Mouse (Mus musculus): Measurements from ENCODE around the gene Gm7030. TPM values are rescaled to one million over a fixed set of nuclear protein-coding genes. Genes with fewer than 3 reads are reported as not detected.
"Not testable (repeated sequence)": the region's sequence is repeated elsewhere in the genome, so short reads cannot be mapped to it uniquely, and the experiment has no call there.

Gm7030 gene
- polyA plus RNA-seq, 1 experiment, result not detected

GRCm38 (mm10) chr17:36161129-36162051 lies 32.2 kb upstream of the Gm7030 start:
- Histone ChIP-seq H3K27ac (ENCODE audit: insufficient read depth, low read length) (no peak overlapping the region), H3K4me1 (ENCODE audit: control insufficient read depth, insufficient read depth, low read length) (no peaks in the 10 kb centered on the region), H3K4me3 (ENCODE audit: insufficient read depth, low read length) (no peak overlapping the region)
- no peak for TF ChIP-seq CTCF (IDR thresholded peaks at IDR 0.05; ENCODE audit: borderline replicate concordance, insufficient read depth, low read length)
- TF ChIP-seq POLR2A (IDR thresholded peaks at IDR 0.05; ENCODE audit: low read depth, low read length), result no peak

- not testable (repeated sequence) for H3K27ac ChIP-seq (ENCODE audit: insufficient read depth, low read length); H3K4me3 ChIP-seq (ENCODE audit: insufficient read depth, low read length); H3K4me1 ChIP-seq (ENCODE audit: control insufficient read depth, insufficient read depth, low read length)
Measured at GRCm38 (mm10) chr17:36158264-36158663, 29.0 kb upstream of the Gm7030 start.

- H3K4me3 ChIP-seq (ENCODE audit: insufficient read depth, low read length), result peak overlapping the region; percentile 21; the same call in 1 of the 2 replicates
- H3K27ac ChIP-seq (ENCODE audit: insufficient read depth, low read length); H3K4me1 ChIP-seq (ENCODE audit: control insufficient read depth, insufficient read depth, low read length): not testable (repeated sequence)
Measured at GRCm38 (mm10) chr17:36157782-36158181, 28.6 kb upstream of the Gm7030 start.

GRCm38 (mm10) chr17:36154271-36155149 lies 25.3 kb upstream of the Gm7030 start:
- TF ChIP-seq CTCF (IDR thresholded peaks at IDR 0.05; ENCODE audit: borderline replicate concordance, insufficient read depth, low read length), result no peak
- no peak for TF ChIP-seq POLR2A (IDR thresholded peaks at IDR 0.05; ENCODE audit: low read depth, low read length)
- Histone ChIP-seq H3K4me1 (ENCODE audit: control insufficient read depth, insufficient read depth, low read length) (no peaks in the 10 kb centered on the region), H3K27ac (ENCODE audit: insufficient read depth, low read length) (no peak overlapping the region), H3K4me3 (ENCODE audit: insufficient read depth, low read length) (no peak overlapping the region)

- H3K4me3 ChIP-seq (ENCODE audit: insufficient read depth, low read length); H3K4me1 ChIP-seq (ENCODE audit: control insufficient read depth, insufficient read depth, low read length); H3K27ac ChIP-seq (ENCODE audit: insufficient read depth, low read length): not testable (repeated sequence)
Measured at GRCm38 (mm10) chr17:36151200-36151599, 22.0 kb upstream of the Gm7030 start.

GRCm38 (mm10) chr17:36148468-36148867 lies 19.2 kb upstream of the Gm7030 start:
- not testable (repeated sequence) for H3K4me1 ChIP-seq (ENCODE audit: control insufficient read depth, insufficient read depth, low read length); H3K27ac ChIP-seq (ENCODE audit: insufficient read depth, low read length)

GRCm38 (mm10) chr17:36146937-36147336 lies 17.7 kb upstream of the Gm7030 start:
- H3K27ac ChIP-seq (ENCODE audit: insufficient read depth, low read length); H3K4me1 ChIP-seq (ENCODE audit: control insufficient read depth, insufficient read depth, low read length); H3K4me3 ChIP-seq (ENCODE audit: insufficient read depth, low read length): not testable (repeated sequence)

More at GRCm38 (mm10) chr17:36148468-36148867, 19.2 kb upstream of the Gm7030 start:
- not testable (repeated sequence) for H3K4me3 ChIP-seq (ENCODE audit: insufficient read depth, low read length)

GRCm38 (mm10) chr17:36145861-36146156 lies 16.6 kb upstream of the Gm7030 start:
- H3K27ac ChIP-seq (ENCODE audit: insufficient read depth, low read length); H3K4me3 ChIP-seq (ENCODE audit: insufficient read depth, low read length); H3K4me1 ChIP-seq (ENCODE audit: control insufficient read depth, insufficient read depth, low read length): not testable (repeated sequence)

GRCm38 (mm10) chr17:36145111-36145860 lies 16.1 kb upstream of the Gm7030 start:
- H3K4me3 ChIP-seq (ENCODE audit: insufficient read depth, low read length), result peak overlapping the region; percentile 29
- H3K4me1 ChIP-seq (ENCODE audit: control insufficient read depth, insufficient read depth, low read length), result no peaks in the 10 kb centered on the region
- TF ChIP-seq CTCF (IDR thresholded peaks at IDR 0.05; ENCODE audit: borderline replicate concordance, insufficient read depth, low read length), result no peak
- no peak for TF ChIP-seq POLR2A (IDR thresholded peaks at IDR 0.05; ENCODE audit: low read depth, low read length)
- H3K27ac ChIP-seq (ENCODE audit: insufficient read depth, low read length), result no peak overlapping the region

GRCm38 (mm10) chr17:36136299-36136848 lies 7.1 kb upstream of the Gm7030 start:
- not testable (repeated sequence) for H3K4me3 ChIP-seq (ENCODE audit: insufficient read depth, low read length); H3K4me1 ChIP-seq (ENCODE audit: control insufficient read depth, insufficient read depth, low read length); H3K27ac ChIP-seq (ENCODE audit: insufficient read depth, low read length)

GRCm38 (mm10) chr17:36135421-36136231 lies 6.4 kb upstream of the Gm7030 start:
- H3K4me3 ChIP-seq (ENCODE audit: insufficient read depth, low read length); H3K27ac ChIP-seq (ENCODE audit: insufficient read depth, low read length); H3K4me1 ChIP-seq (ENCODE audit: control insufficient read depth, insufficient read depth, low read length): not testable (repeated sequence)
